Mouse (Mus musculus): ENCODE results near the gene Hsp90ab1.

The Hsp90ab1 gene

GRCm38 (mm10) chr17:45580958-45581477 is 7.9 kb upstream of the Hsp90ab1 start:
- DNase-seq (ENCODE audit: low read depth), result no peak

- no peak for DNase-seq (ENCODE audit: low read depth)
Observed at GRCm38 (mm10) chr17:45579554-45579953, 6.5 kb upstream of the Hsp90ab1 start.

GRCm38 (mm10) chr17:45578843-45579242 is 5.8 kb upstream of the Hsp90ab1 start:
- peak; percentile 47 for DNase-seq (ENCODE audit: low read depth)

DNA sequence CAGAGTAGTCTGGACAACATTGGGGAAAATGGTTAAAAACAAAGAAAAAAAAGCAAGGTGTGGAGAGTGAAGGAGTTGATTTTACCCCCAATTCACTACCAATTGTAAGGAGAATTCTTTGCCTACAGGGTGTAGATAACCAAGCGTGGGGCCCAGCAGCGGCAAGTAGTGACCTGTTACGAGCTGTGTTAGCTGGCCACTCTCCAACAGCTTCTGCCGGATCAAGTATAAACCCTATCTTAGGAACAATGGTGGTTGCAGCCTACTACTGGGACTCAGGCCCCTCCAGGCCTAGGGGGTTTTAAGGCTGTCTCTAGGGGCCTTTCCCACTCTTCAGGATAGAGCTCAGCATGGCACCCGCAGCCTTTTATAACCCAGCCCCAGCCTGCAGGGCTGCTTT is 5.2 kb upstream of the Hsp90ab1 start:
- no peak for DNase-seq (ENCODE audit: low read depth)

GRCm38 (mm10) chr17:45575123-45575897 is 2.2 kb upstream of the Hsp90ab1 start:
- DNase-seq (ENCODE audit: low read depth), result no peak

GRCm38 (mm10) chr17:45574129-45574761 is 1.2 kb upstream of the Hsp90ab1 start:
- DNase-seq (ENCODE audit: low read depth), result peak; percentile 72

GRCm38 (mm10) chr17:45573780-45574123 is 681 bp upstream of the Hsp90ab1 start:
- peak; percentile 96 for DNase-seq (ENCODE audit: low read depth)

DNA sequence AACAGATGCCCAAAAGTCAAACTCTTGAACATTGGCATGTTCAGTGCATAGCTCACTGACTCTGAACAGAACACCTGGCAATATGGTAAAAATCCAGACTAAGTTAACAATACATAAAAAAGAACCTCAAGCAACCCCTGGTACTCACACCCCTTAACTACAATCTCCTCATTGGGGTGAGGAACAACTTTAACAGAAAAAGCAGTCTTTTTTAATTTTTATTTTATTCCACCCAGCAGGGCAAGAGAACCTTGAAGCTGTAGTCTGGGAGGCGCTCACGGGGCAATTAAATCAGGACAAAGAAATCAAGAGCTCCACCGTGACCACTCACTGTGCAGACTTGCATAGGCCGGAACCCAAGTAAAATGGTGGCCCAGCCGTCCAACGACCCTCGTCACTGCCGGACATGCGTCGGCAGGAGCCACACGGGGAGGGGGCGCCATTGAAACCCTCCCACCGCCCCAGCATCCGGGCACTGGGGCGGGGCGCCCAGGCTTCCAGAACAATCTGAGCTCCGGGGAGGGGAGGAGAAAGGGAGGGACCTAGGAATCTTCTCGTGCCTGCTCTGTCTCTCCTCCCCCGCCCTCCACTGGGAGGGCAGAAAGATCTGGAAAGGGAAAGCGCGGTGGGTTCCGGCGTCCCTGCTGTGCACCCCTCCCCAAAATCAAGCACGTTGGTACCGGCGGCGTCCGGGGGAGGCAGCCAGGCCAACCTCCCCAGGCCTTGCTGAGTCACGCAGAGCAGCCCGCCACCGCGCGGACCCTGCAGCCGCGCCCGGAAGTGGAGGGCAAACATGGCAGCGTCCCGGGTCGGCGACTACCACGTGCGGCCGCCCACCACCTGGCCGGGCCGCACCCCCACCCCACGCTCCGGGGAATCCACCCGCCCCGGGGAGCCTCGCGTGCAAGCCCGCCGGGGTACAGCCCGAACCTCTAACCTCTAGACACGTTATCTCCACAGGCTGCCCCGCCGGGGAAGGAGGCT is 676 bp downstream of the Hsp90ab1 start:
- peak; percentile 91 for DNase-seq (ENCODE audit: low read depth)

- no peak for DNase-seq (ENCODE audit: low read depth)
Observed at GRCm38 (mm10) chr17:45569999-45570398, 3.1 kb downstream of the Hsp90ab1 start.

GRCm38 (mm10) chr17:45568990-45569389 is 4.1 kb downstream of the Hsp90ab1 start:
- no peak for DNase-seq (ENCODE audit: low read depth)

GRCm38 (mm10) chr17:45567162-45567601 is 5.9 kb downstream of the Hsp90ab1 start:
- DNase-seq (ENCODE audit: low read depth), result peak; percentile 28

DNA sequence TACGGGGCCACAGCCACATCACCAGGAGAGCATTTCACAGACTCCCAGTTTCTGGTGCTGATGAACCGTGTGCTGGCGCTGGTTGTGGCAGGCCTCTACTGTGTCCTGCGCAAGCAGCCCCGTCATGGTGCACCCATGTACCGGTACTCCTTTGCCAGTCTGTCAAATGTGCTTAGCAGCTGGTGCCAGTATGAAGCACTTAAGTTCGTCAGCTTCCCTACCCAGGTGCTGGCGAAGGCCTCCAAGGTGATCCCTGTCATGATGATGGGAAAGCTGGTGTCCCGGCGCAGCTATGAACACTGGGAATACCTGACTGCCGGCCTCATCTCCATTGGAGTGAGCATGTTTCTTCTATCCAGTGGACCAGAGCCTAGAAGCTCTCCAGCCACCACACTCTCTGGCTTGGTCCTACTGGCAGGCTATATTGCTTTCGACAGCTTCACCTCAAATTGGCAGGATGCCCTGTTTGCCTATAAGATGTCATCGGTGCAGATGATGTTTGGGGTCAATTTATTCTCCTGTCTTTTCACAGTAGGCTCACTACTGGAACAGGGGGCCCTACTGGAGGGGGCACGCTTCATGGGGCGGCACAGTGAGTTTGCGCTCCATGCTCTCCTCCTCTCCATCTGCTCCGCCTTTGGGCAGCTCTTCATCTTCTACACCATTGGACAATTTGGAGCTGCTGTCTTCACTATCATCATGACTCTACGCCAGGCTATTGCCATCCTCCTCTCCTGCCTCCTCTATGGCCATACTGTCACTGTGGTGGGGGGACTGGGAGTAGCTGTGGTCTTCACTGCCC is 6.5 kb downstream of the Hsp90ab1 start:
- peak; percentile 60 for DNase-seq (ENCODE audit: low read depth)

DNA sequence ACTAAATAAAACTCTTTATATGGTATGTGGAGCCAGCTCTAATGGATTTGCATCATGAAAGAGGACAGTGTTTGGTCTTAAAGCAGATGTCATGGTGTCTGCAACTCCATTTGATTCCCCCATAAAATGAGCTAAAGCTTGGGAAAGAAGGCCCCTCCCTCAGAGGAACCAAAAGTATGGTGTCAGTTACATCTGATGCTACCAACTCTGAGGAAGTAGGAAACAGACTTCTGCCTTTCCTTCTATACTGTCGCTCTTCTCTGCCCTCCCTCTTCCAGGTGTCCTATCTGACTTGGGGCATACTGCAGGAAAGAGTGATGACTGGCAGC is 7.1 kb downstream of the Hsp90ab1 start:
- no peak for DNase-seq (ENCODE audit: low read depth)

DNA sequence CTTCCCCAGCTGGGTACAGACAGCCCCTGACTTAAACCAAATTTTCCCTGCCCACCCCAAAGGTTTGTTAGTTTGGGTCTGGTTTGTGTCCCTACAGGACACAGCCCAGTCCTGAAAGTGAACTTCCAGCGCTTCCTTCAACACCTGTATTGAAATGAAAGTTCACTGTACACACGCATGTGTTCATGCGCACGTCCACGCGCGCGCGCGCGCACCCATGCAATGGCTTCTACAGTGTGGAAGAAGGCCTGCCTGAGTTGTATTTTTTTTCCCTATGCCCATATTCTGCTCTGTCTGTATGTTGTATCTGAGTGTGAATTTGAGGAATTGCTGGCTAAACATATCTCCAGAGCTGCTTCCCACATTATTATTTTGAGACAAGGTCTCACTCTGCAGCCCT is 8.0 kb downstream of the Hsp90ab1 start:
- DNase-seq (ENCODE audit: low read depth), result no peak

DNA sequence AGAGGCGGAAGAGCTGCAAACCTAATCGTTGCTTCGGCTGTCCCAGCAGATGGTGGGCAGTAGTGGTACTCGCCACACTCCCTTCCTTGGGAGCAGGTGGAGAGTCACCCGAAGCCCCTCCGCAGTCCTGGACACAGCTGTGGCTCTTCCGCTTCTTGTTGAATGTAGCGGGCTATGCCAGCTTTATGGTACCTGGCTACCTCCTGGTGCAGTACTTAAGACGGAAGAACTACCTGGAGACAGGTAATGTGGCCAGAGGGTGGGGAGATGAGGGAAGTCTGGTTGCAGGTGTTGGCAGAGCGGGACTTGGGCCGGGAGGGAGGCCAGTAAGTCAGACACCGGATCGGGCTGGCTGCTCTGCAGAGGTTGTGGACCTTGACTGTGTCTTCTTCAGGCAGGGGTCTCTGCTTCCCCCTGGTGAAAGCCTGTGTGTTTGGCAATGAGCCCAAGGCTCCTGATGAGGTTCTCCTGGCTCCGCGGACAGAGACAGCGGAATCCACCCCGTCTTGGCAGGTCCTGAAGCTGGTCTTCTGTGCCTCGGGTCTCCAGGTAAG is 8.5 kb downstream of the Hsp90ab1 start:
- DNase-seq (ENCODE audit: low read depth), result peak; percentile 26

GRCm38 (mm10) chr17:45563655-45564530 is 9.2 kb downstream of the Hsp90ab1 start, which contains the start of gene Slc35b2:
Gene Slc35b2, plus strand, starts transcription at chr17:45563874.
- DNase-seq (ENCODE audit: low read depth), result peak; percentile 97

DNA sequence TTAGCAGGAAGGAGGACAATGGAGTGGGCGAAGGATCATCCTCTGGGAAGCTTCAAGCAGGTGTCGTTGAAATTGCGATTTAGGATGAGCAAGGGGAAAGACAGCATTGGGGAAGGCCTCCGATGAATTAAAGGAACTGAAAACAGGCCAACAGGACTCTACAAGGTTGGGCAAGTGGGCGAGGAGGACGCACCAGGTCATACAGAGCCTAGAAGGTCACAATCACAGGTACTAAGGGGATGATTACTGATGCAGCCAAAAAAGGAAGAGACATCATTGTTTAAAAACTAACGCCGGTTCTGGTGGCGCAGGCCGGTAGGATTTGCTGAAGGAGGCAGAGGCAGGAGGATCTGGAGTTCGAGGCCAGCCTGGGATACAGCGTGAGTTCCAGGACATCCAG is 9.9 kb downstream of the Hsp90ab1 start:
- no peak for DNase-seq (ENCODE audit: low read depth)

- no peak for DNase-seq (ENCODE audit: low read depth)
Observed at GRCm38 (mm10) chr17:45559732-45560525, 13.1 kb downstream of the Hsp90ab1 start.
